Mouse (Mus musculus) gastrocnemius, postnatal 14 days (tissue): ENCODE data around the gene Srrm4. TPM values are rescaled to one million over a fixed set of nuclear protein-coding genes. Genes with fewer than 3 reads are reported as not detected.

Source experiments
- DNase-seq: peaks from one replicate; pipeline ENCODE4 v3.0.0; 2021; ENCODE audit warnings: mixed read lengths
- intact Hi-C: fragments of 180-260 bp; cut with DNase I; formaldehyde crosslinking; loops from one replicate; pipeline ENCODE4 v1.15.1; 2025; ENCODE audit warnings: low total_unique reads
- total RNA-seq, 2 experiments: library from RNA; stranded (reverse); gene quantifications; 2 replicates each; pipeline ENCODE4 v1.2.3; 2021

Srrm4 gene
- total RNA-seq, 2 experiments from 2014 or later, result 0.08 to 0.09 TPM

- DNase-seq, result no peak
- intact Hi-C loops, result no loop called here
Observed at GRCm38 (mm10) chr5:116420759-116421225, 170.8 kb downstream of the Srrm4 start.

- intact Hi-C loops, result no loop called here
- no peak for DNase-seq
Observed at GRCm38 (mm10) chr5:116420213-116420612, 171.4 kb downstream of the Srrm4 start.

GRCm38 (mm10) chr5:116419322-116420045 lies 172.1 kb downstream of the Srrm4 start:
- intact Hi-C loops, result no loop called here
- peak; percentile 43 for DNase-seq

GRCm38 (mm10) chr5:116416208-116416607 lies 175.4 kb downstream of the Srrm4 start:
- intact Hi-C loops, result no loop called here
- DNase-seq, result no peak

GRCm38 (mm10) chr5:116409689-116410590 lies 181.7 kb downstream of the Srrm4 start:
- DNase-seq, result no peak
- intact Hi-C loops, result no loop called here

GRCm38 (mm10) chr5:116408965-116409364 lies 182.7 kb downstream of the Srrm4 start:
- no peak for DNase-seq
- intact Hi-C loops, result no loop called here

GRCm38 (mm10) chr5:116407936-116408335 lies 183.7 kb downstream of the Srrm4 start:
- intact Hi-C loops, result no loop called here
- DNase-seq, result no peak

- intact Hi-C loops, result no loop called here
- DNase-seq, result no peak
Observed at GRCm38 (mm10) chr5:116407321-116407720, 184.3 kb downstream of the Srrm4 start.

- DNase-seq, result no peak
- intact Hi-C loops, result no loop called here
Observed at GRCm38 (mm10) chr5:116406507-116406906, 185.1 kb downstream of the Srrm4 start.

- DNase-seq, result no peak
- intact Hi-C loops, result no loop called here
Observed at GRCm38 (mm10) chr5:116405934-116406333, 185.7 kb downstream of the Srrm4 start.

GRCm38 (mm10) chr5:116404063-116404462 lies 187.6 kb downstream of the Srrm4 start:
- intact Hi-C loops, result no loop called here
- no peak for DNase-seq

- DNase-seq, result no peak
- intact Hi-C loops, result no loop called here
Observed at GRCm38 (mm10) chr5:116400801-116401200, 190.8 kb downstream of the Srrm4 start.

- intact Hi-C loops, result no loop called here
- no peak for DNase-seq
Observed at GRCm38 (mm10) chr5:116400042-116400730, 191.4 kb downstream of the Srrm4 start.

GRCm38 (mm10) chr5:116396104-116396503 lies 195.5 kb downstream of the Srrm4 start:
- intact Hi-C loops, result no loop called here
- DNase-seq, result no peak

GRCm38 (mm10) chr5:116392603-116393002 lies 199.0 kb downstream of the Srrm4 start:
- peak; percentile 48 for DNase-seq
- intact Hi-C loops, result no loop called here

- intact Hi-C loops, result loop anchor here (5.0 to 10.0 kb wide), 3 partner anchors 62 to 155 kb away; no protein-coding TSS in a partner anchor
- peak; percentile 47 for DNase-seq
Observed at GRCm38 (mm10) chr5:116389856-116390542, 201.6 kb downstream of the Srrm4 start.

GRCm38 (mm10) chr5:116389321-116389720 lies 202.3 kb downstream of the Srrm4 start:
- intact Hi-C loops, result loop anchor here (5.0 to 10.0 kb wide), 3 partner anchors 63 to 155 kb away; no protein-coding TSS in a partner anchor
- no peak for DNase-seq
